Mouse (Mus musculus): ENCODE data around the gene Icosl.
"Not testable (repeated sequence)": the region's sequence is repeated elsewhere in the genome, so short reads cannot be mapped to it uniquely, and the experiment has no call there.

Icosl gene

GRCm38 (mm10) chr10:78074977-78075376, 5.9 kb downstream of the Icosl start:
- DNase-seq (ENCODE audit: low read depth): no peak

- no peak for DNase-seq (ENCODE audit: low read depth)
These were observed 8.8 kb downstream of the Icosl start for GRCm38 (mm10) chr10:78077862-78078261.

- no peak for DNase-seq (ENCODE audit: low read depth)
These were observed 9.2 kb downstream of the Icosl start for GRCm38 (mm10) chr10:78078276-78078675.

GRCm38 (mm10) chr10:78079955-78080591, 11.0 kb downstream of the Icosl start:
- no peak for DNase-seq (ENCODE audit: low read depth)

- no peak for DNase-seq (ENCODE audit: low read depth)
These were observed 15.0 kb downstream of the Icosl start for GRCm38 (mm10) chr10:78084073-78084472.

- no peak for DNase-seq (ENCODE audit: low read depth)
These were observed 16.6 kb downstream of the Icosl start for GRCm38 (mm10) chr10:78085711-78086110.

- DNase-seq (ENCODE audit: low read depth): no peak
These were observed 17.5 kb downstream of the Icosl start for GRCm38 (mm10) chr10:78086444-78087061.

GRCm38 (mm10) chr10:78087101-78087511, 18.0 kb downstream of the Icosl start:
- no peak for DNase-seq (ENCODE audit: low read depth)

- DNase-seq (ENCODE audit: low read depth): no peak
These were observed 21.1 kb downstream of the Icosl start for GRCm38 (mm10) chr10:78090246-78090645.

- DNase-seq (ENCODE audit: low read depth): no peak
These were observed 21.8 kb downstream of the Icosl start for GRCm38 (mm10) chr10:78090706-78091491.

- no peak for DNase-seq (ENCODE audit: low read depth)
These were observed 23.0 kb downstream of the Icosl start for GRCm38 (mm10) chr10:78091865-78092724.

- no peak for DNase-seq (ENCODE audit: low read depth)
These were observed 23.6 kb downstream of the Icosl start for GRCm38 (mm10) chr10:78092725-78093029.

- DNase-seq (ENCODE audit: low read depth): no peak
These were observed 26.1 kb downstream of the Icosl start for GRCm38 (mm10) chr10:78095221-78095620.

- DNase-seq (ENCODE audit: low read depth): no peak
These were observed 27.1 kb downstream of the Icosl start for GRCm38 (mm10) chr10:78095954-78096931.

GRCm38 (mm10) chr10:78099860-78100259, 30.8 kb downstream of the Icosl start:
- not testable (repeated sequence) for DNase-seq (ENCODE audit: low read depth)

GRCm38 (mm10) chr10:78100989-78101780, 32.1 kb downstream of the Icosl start:
- no peak for DNase-seq (ENCODE audit: low read depth)

GRCm38 (mm10) chr10:78104555-78105490, 35.7 kb downstream of the Icosl start:
- no peak for DNase-seq (ENCODE audit: low read depth)

- no peak for DNase-seq (ENCODE audit: low read depth)
These were observed 36.4 kb downstream of the Icosl start for GRCm38 (mm10) chr10:78105548-78105947.

GRCm38 (mm10) chr10:78114521-78115092, 45.5 kb downstream of the Icosl start:
- DNase-seq (ENCODE audit: low read depth): no peak

All from fibroblast of lung, adult 2 months (primary cell).